Mouse (Mus musculus): ENCODE data around the gene Cphx3. TPM values are rescaled to one million over a fixed set of nuclear protein-coding genes. Genes with fewer than 3 reads are reported as not detected.
"Not testable (repeated sequence)": the region's sequence is repeated elsewhere in the genome, so short reads cannot be mapped to it uniquely, and the experiment has no call there.

Cphx3 gene
- total RNA-seq, 2 experiments from 2014 or later = not detected

DNA sequence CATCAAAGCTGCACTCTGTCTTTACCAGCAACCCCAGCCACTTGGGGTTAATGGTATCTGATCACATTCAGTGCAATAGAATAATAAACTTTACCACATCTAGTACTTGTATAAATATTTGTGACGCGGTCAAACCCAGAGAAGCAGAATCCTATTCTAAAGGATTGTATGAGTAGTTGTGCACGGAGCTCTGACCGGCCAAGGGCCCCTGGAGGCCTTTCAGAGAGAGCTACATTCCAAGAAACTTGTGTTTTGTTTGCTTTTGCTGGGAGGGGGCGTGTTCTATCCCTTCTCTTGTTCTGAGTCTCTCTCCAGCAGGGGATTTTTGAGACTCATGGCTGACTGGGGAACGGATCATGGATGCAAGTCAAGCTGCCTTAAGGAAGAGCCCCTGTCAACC lies 92.9 kb downstream of the Cphx3 start:
- DNase-seq = not testable (repeated sequence)

DNA sequence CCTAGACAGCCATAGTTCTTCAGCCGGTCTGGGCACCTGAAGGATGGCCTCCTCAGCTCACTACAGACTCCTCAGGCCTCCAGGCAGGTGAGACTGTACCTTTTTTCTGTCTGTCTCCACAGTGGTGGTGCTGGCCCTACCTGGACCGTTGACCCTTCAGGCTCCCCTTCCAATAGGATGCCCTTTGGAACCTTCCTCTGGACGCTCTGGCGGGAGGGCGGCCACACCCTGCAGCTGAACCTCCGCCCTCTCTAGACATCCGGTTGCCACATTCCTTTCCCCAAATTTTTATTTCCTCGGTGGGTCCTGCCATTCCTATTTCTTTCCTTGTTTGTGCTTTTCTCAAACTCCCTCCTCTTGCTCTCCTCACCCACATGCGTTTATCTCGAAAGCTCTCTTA lies 99.6 kb downstream of the Cphx3 start:
- not testable (repeated sequence) for DNase-seq

DNA sequence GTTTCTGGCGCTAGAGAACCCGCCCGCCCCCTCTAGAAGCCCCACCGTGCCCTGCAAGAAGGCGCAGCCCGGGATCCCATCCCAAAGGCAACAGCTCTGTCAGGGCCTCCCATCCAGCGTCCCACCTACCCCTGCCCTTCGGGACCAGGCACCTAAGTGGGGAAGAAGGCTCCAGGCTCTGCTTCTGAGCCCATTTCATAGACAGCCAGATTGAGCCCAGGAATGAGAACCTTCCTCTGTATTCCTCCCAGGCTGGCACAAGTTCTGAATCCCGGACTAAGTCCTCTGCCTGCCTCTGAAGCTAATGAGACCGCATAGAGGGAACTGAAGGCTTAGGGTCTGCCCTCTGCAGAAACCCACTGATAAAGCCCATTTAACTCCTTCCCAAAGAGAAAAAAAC lies 100.3 kb downstream of the Cphx3 start, which contains the start of gene Plac9b:
TSS of gene Plac9b (minus strand) at position 101 of the 400 bp plus-strand sequence.
- not testable (repeated sequence) for DNase-seq

DNA sequence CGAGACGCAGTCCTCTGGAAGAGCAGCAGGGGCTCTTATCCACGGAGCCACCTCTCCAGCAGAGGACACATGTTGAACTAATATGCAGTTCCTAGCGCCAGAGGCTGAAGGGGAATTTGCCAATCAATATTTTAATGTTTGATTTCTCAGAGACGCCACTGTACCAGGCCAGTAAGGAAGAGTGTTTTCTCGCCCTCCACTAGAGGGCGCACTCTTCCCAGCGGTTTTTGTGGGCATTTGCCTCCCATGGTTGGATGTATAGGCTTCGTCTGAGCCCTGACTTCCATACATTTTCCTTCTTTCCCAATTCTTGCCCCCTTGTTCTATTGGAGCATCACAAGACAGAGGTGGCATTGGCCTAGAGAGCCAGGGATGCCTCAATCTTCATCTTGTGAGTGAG lies 104.5 kb downstream of the Cphx3 start:
- DNase-seq = not testable (repeated sequence)

DNA sequence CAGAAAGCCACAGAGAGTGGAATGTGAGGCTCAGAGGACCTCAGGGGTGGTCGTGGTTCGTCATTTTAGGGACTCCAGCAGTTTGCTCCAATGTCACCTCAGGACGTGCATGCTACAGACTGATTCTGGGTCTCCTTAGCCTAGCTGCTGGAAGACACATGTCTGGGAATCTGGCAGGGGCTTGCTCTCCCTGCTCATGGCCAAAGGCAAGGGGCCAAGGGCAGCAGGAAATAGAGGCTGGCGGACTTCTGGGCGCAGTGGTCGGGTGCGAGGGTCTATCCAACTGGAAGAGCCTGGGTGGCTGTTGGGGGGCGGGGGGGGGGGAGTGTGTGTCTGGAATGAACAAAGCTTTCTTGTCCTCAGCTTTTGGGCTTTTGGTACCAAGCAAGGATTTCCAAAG lies 106.3 kb downstream of the Cphx3 start:
- DNase-seq = not testable (repeated sequence)

DNA sequence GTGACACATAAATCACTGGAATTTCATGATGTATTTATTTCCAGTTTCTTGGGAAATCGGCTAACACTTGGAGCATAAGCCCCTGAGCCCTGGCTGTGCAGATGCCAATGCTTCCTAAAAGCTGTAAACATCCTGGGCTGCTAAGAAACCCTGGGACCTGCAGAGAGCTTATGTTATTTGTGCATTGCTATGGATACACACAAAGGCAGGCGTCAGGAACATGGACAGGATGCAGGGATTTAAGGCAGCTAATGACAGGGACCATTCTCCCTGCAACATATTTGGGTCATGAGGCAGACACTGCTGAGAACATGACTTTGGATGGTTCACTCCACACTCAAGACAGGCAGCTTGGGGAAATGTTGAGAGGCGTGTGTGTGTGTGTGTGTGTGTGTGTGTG lies 115.8 kb downstream of the Cphx3 start:
- not testable (repeated sequence) for DNase-seq

DNA sequence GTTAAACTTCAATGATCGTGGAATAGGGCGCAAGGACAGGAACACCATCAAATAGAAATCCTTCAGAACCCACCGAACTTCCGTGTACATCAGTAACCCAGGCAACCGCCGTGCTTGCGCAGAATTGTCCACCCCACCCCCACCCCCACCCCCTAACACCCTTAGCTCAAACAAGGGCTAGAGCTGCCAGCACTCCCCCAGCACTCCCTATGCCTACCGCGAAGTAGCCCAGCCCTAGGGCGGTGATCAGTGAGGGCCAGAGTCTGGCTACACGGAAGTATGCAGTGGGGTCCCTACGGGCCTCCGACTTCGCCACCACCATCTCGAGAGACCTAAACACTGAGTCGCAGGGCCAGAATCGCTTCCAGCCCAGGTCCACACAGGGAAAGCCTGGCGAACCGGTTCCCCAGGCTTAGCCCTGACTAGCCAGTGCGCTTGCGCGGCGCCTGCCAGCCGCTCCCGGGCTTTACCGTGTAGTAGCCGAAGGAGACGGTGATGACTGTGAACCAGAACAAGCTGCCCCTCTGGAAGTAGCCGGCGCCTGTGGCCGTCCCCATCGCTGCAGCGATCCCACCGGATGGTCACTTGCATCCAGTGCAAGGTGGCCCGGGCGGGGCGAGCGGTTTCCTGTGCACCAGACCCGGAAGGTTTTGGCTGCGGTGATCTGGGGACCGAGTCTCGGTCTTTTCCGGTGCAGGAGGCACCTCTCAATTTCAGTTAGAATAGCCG lies 124.3 kb downstream of the Cphx3 start:
- not testable (repeated sequence) for DNase-seq

DNA sequence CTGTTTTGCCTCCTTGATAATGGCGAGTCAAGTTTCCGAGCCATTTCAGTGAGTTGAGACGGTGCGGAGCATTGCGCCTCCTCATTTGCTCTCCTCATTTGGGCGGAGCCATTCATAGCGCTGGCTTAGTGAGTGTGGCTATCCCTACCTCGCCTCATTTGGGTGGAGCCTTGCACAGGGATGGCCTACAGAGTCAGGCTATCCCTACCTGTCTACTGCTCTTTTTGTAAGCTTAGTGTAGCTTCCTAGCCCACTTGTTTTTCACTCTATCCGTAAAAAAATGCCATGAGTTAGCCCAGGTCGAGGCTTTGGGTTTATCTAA lies 124.8 kb downstream of the Cphx3 start, which contains the start of gene Tmem254b:
TSS of gene Tmem254b (minus strand) at position 116 of the 322 bp plus-strand sequence.
- DNase-seq = not testable (repeated sequence)

DNA sequence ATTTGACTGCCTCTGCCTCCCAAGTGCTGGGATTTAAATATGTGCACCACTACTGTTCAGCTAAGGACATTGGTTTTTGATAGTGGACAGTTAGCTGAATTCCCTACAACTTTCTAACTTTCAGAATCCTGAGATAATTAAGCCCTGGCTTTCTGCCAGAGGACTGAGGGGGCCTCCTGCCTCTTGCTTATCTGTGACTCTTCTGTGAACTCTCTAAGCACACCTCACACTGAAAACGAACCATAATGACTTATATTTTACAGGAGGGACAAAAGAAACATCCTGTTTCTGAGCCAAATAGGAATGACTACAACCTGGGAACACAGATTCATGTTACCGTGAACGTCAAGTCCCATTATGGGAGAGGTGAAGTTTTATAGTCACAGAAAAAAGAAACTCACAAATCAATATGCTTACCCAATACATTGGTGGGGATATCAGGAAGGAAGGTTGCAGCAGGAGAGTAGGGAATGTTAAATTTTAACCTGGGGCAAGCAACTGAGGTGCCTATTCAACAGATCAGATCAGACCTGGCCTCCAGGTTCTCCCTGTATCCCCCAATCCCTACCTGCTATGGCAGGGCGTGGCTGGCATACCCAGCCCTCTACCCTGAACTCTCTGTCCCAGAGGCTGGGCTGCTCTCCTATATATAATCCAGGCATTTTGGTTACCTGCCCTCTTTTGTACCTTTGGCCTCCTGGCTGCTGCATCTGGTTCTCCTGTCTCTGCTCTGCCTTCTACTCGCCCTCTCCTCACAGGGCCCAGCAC lies 134.3 kb downstream of the Cphx3 start:
- not testable (repeated sequence) for DNase-seq

DNA sequence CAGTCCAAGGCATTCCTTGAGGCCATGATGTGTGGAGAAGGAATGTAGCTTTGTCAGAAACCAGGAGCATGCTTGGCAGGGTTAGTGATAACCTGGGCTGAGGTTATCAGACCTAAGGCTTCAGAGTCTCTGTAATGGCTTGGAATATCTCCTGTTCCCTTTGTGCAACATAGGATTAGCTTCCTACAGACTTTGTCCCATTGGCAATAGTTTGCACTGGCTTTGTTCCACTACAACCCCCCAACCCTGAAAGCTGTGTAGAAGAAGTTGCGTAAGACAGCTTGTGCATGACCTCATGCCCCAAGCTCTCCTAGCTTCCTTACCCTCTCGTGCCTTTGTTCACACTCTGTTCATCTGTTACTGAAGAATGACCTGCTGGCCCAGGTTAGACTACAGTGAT lies 155.1 kb downstream of the Cphx3 start:
- DNase-seq = not testable (repeated sequence)

DNA sequence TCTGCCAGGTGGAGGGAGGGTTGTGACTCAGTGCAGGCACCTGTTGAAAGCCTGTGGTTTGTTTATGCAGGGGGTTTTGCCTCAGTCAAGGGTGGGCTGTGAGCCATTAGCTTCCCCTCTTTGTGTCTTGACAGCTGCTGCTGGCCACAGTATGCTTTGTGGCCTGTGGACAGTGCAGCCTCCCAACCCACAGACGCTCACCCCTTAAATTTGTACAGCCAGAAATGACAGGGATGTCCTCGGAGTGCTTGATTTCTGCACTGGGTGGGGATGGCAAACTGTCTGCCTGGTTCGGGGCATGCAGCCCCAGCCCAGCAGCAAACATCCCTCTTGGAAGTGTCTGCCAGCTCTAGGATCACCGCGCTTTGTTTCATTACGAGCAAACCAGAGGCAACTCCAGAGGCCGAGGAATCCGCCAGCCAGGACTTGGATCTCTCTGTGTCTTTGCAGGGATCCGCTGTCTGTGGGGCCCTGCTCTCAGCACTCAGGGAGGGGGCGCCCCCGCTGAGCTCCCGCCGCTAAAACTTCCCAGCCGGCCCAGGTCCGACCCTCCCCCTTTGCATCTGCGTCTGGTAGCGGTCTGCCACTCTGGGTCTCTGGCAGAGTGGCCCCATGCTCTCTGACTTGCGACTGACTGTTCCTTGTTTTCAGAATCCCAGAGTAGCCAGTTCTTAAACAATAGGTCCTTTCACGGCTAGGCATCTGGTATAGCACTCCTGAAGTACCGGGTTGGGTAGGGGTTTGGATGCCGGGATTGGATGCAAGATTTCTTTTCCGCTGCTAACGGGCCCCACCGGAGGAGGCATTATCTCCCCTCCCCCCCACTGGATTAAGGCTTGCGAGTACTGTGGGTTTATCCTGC lies 175.9 kb downstream of the Cphx3 start, which contains the start of gene Duxbl3:
TSS of gene Duxbl3 (plus strand) at position 207 of the 862 bp plus-strand sequence.
- DNase-seq = not testable (repeated sequence)

DNA sequence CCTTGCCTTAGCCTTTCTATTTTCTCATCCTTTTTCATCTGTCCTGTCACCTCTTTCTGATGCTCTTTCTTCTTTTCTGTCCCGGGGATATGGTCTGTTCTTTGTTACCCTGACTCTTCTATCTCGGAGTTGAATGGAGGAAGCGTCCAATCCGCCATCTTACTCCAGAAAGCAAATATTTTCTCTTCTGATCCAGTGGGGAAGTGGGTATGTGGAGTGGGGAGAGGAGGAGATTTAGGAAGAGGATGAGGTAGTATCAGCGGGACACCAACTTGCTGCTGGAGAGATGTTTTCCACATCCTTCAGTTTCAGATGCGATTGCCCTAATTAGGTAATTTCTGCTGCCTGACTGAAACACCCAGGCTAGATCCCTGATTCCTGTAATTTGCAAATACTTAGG lies 176.6 kb downstream of the Cphx3 start:
- DNase-seq = not testable (repeated sequence)

Other genes with a start within 250 kb of the Cphx3 start
- 10 to 100 TPM; 70.0 to 81.0 TPM for gene Anxa11, start 240.1 kb upstream of the Cphx3 start, total RNA-seq (2021)
- gene Plac9a, start 179.2 kb upstream of the Cphx3 start, total RNA-seq (2021) = not detected
- 10 to 100 TPM in 1 of 2 experiments, 1 to 10 TPM in 1; 9.2 to 10.0 TPM for gene Tmem254a, start 154.6 kb upstream of the Cphx3 start, total RNA-seq (2021)
- not detected for gene Cphx1, start 144.0 kb upstream of the Cphx3 start, total RNA-seq (2021)
- gene Duxbl1, start 103.7 kb upstream of the Cphx3 start, total RNA-seq (2021) = under 1 TPM; 0.77 to 0.83 TPM
- gene Gm9780, start 39.6 kb upstream of the Cphx3 start, total RNA-seq (2021) = 1 to 10 TPM in 1 of 2 experiments, under 1 TPM in 1; 0.87 to 4.7 TPM
- gene Tmem254c, start 14.9 kb upstream of the Cphx3 start, total RNA-seq (2021) = 10 to 100 TPM; 18.4 to 19.2 TPM
- not detected for gene Cphx2, start 781 bp upstream of the Cphx3 start, total RNA-seq (2021)
- gene Duxbl2, start 36.1 kb downstream of the Cphx3 start, total RNA-seq (2021) = under 1 TPM in 1 of 2 experiments, not detected in 1; 0.25 TPM
- gene Plac9b, start 100.2 kb downstream of the Cphx3 start, total RNA-seq (2021) = 1 to 10 TPM; 3.8 to 7.3 TPM
- 10 to 100 TPM; 15.0 to 16.8 TPM for gene Tmem254b, start 124.7 kb downstream of the Cphx3 start, total RNA-seq (2021)
- gene Duxbl3, start 175.7 kb downstream of the Cphx3 start, total RNA-seq (2021) = 1 to 10 TPM in 1 of 2 experiments, under 1 TPM in 1; 0.70 to 1.4 TPM

Data from layer of hippocampus, postnatal 36 days (tissue).